8 mouse cellular contexts compared by ENCODE assay signal in the genomic region with DNA sequence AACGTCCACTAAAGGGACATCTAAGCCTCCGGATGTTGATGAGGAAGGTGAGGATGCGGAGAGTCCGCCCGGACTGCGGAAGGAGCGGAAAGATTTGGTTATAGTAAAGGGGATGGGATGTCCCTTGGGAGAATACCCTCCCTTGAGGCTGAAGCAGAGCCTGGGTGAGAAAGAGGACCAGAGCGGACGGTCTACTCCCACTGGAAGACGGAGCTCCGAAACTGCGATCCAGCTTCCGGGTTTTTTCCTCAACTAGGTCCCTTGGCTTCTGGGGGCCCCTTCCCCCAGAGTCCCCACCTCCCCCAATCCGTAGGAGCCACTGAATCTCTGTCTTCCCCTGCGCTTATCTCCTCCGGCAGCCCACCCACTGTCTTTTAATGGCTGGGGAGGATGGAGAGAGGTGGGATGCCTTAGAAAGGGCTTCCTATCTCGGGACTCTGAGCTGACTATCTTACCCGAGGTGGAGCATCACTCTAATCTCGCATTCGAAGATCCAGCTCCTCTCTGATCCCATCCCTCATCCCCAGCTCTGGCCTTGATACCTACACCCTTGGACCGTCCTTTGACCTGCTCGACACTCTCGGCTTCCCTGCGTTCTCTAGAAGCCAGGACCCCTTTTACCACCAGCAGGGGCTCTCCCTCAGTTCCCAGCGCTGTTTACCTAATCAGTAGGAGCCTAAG. TPM values are rescaled to one million over a fixed set of nuclear protein-coding genes. Genes with fewer than 3 reads are reported as not detected.
DNase-seq lines count a peak whose midpoint lies in the region; ATAC-seq and TF ChIP-seq lines count a peak whose summit lies in the region.

No protein-coding gene starts in this region.

- H3K4me2 ChIP-seq in hindbrain, embryonic 12.5 days (replicated peaks): peak overlapping the region; percentile 80

- H3K4me1 ChIP-seq in ES-E14 (ENCODE audit: control insufficient read depth in 2 of 2, insufficient read depth in 2 of 2, low read length in 2 of 2, poor library complexity in 1 of 2): peaks cover 1 to 4% of the 10 kb centered on the region in 2 experiments; a peak in 1 of 4 replicates
- H3K4me1 ChIP-seq in hindbrain, embryonic 12.5 days: peaks cover 20% of the 10 kb centered on the region

- H3K36me3 ChIP-seq in ES-E14 (ENCODE audit: control insufficient read depth, insufficient read depth, low read length, poor library complexity, severe bottlenecking): no peaks in the 10 kb centered on the region
- H3K36me3 ChIP-seq in hindbrain, embryonic 12.5 days: no peaks in the 10 kb centered on the region

- no peaks in the 10 kb centered on the region for H3K27me3 ChIP-seq in hindbrain, embryonic 12.5 days

- H3K9ac ChIP-seq in ES-E14 (ENCODE audit: insufficient read depth, low read depth, low read length, poor library complexity, severe bottlenecking): peak overlapping the region; percentile 23
- peak overlapping the region; percentile 68 for H3K9ac ChIP-seq in hindbrain, embryonic 12.5 days

- in situ Hi-C loops in ES-E14 (cut with MboI; ENCODE audit: low sequenced_read_pairs in 2 of 2, unreplicated experiment in 2 of 2): no loop called here

- DNase-seq in ES-E14 (ENCODE audit: low read depth, low spot score): peak; percentile 40
- DNase-seq in cerebellum, adult 9-10 months: peak; percentile 76
- DNase-seq in frontal cortex, postnatal 10 days (ENCODE audit: low spot score in 2 of 2): peak; percentile 66 to 80
- DNase-seq in layer of hippocampus, postnatal 25 days (ENCODE audit: extremely low spot score in 1 of 2, low spot score in 1 of 2): peak; percentile 70 to 74
- peak; percentile 73 for DNase-seq in lung, postnatal 10 days
- peak; percentile 57 for DNase-seq in retina, adult 2 months (ENCODE audit: low read depth, low spot score)
- DNase-seq in urinary bladder, postnatal 25 days (ENCODE audit: low spot score): peak; percentile 33

- H3K27ac ChIP-seq in ES-E14 (ENCODE audit: insufficient read depth, low read depth, low read length, poor library complexity, severe bottlenecking): no peak overlapping the region
- peak overlapping the region; percentile 80 for H3K27ac ChIP-seq in hindbrain, embryonic 12.5 days

- peak overlapping the region; percentile 59 to 67 for H3K4me3 ChIP-seq in ES-E14 (ENCODE audit: insufficient read depth in 1 of 2, low read depth in 1 of 2, low read length in 2 of 2, poor library complexity in 1 of 2, severe bottlenecking in 1 of 2)
- H3K4me3 ChIP-seq in hindbrain, embryonic 12.5 days: peak overlapping the region; percentile 96

- WGBS in hindbrain, embryonic 12.5 days: under 1% methylated on average over 25 of the region's 25 CpGs

- no peaks in the 10 kb centered on the region for H3K9me3 ChIP-seq in ES-E14 (ENCODE audit: control insufficient read depth, insufficient read depth, low read depth, low read length)
- no peaks in the 10 kb centered on the region for H3K9me3 ChIP-seq in hindbrain, embryonic 12.5 days (replicated peaks)

- peak; percentile 35 for ATAC-seq in hindbrain, embryonic 12.5 days (ENCODE audit: low FRiP score)

TF ChIP-seq in ES-E14, 5 proteins besides CTCF, POLR2A, EP300 and RAD21:
- no peak for TF ChIP-seq MAFK (IDR thresholded peaks at IDR 0.05; ENCODE audit: insufficient read depth, low read depth, low read length)
- TF ChIP-seq HCFC1 (IDR thresholded peaks at IDR 0.05; ENCODE audit: borderline replicate concordance, insufficient read depth, low read length): no peak

RNA-seq across cellular contexts. Expression of gene Large1, which starts 1.0 kb away (rescaled TPM):
- 14.8 and 18.9 TPM in 2 replicates for total RNA-seq in ES-E14 (2012; rRNA removed)
- 12.4 and 13.8 TPM in 2 replicates for polyA plus RNA-seq in hindbrain, embryonic 12.5 days (2016; fragmentation: Nextera tagmentation; extraction: Ambion mirVana)
- total RNA-seq in layer of hippocampus, postnatal 25 days (2021): 100 to 1,000 TPM; 153 to 155 TPM
